Mouse (Mus musculus) B cell, adult 2 months (primary cell): ENCODE results near the gene Morc3.

Experiments
- DNase-seq, 2 experiments: peaks; one replicate each; pipeline ENCODE4 v3.0.0; 2022

Morc3 gene

DNA sequence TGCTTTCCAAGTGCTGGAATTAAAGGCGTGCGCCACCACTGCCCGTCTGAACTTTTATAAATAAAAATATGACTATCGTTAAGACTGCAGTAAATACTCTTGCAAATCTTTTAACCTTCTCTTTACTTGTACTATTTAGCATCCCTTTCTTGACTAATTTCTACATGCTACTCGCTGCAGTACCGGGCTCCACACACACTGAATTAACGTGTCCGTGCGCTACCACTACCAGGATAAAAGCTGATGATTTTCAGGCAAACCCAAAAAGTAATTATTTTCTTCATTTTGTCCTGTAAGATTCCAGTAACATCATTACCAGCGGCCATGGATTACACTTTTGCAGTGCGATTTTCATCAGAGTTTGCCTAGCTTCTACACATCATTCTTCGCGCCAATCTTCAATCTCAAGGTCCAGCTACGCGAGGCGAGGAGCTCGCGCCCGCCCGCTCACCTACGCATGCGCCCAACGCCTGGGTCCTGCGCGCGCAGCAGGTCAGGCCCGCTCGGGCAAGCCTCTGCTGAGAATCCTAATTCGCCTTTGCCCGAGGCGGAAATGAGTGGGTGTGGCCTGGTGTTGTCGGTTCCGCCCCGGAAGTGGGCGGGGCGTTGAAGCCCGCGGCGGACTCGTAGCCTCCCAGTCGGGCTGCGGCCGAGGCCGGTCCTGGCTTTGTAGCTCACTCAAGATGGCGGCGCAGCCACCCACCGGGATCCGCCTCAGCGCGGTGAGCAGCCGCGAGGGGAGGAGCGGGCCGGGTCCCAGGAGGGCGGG, at the start of gene Morc3:
Gene Morc3 (plus strand): TSS at position 495 of the 769 bp plus-strand sequence.
- peak; percentile 100 for DNase-seq

DNA sequence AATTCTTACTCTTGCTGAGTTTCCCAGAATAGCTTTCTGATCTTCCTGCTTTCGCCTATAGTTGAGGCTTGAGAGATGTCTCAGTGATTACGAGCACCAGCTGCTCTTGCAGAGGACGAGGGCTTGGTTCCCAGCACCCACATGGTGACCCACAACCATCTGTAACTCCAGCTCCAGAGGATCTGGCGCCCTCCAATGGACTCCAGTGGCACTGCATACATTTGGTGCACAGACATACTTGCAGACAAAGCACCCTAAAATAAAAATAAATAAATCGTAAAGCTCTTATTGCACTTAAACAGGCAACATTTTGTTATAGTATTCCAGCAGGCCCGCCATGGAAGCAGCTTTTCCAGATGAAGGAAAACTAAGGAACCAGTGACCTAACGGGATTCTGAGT, 47.7 kb upstream of the Morc3 start:
- no peak for DNase-seq

DNA sequence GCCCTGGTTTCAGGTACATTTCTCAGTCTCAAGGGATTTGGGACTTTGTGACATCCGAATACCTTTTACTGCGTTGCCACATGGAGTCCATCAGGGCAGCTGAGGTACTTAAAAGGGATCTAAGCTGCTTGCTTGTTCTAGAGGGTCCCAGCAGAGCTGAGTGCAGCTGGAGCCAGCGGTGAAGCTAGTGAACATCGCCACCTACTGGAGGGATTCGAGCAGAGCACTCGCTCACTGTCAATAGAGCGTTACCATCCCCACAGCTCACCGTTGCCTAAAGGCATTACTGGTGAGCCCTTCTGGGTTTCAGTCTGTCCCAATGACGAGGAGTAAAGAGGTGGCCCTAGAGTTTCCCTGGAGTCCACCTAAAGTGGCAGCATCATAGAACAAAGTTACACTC, 46.1 kb upstream of the Morc3 start:
- DNase-seq = peak in 1 of 2 experiments; percentile 43

DNA sequence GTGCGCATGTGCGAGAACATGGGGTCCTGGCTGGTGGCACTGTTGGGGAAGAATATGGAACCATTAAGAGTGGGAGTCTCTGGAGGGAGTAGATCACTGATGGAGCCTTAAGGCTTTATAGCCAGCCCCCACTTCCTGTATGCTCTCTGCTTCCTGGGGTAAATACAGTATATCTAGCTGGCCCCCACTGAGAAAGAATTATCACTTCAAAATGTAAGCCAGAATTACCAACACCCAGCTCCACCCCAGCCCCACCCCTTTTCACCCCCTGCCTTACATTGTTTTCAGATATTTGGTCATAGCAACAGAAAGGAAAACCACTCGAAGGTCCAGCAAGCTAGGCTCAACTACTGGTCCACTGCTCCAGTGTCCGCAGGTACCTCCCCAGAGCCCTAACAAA, 43.5 kb upstream of the Morc3 start:
- DNase-seq = no peak

DNA sequence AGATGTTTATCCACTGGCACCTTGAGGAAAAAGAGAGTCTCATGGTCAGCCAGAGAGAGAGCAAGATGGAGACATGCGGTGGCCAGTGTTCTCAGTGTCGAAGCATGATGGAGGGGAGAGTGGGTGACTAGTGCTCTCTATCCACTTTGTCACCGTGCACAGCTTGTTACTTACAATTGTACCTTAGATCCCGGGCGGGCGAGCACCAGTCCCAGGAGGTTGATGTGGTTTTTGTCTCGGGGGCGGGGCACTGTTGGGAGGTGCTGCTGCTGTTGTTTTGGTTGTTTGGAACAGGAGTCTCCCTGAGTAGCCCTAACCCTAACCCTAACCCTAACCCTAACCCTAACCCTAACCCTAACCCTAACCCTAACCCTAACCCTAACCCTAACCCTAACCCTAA, 43.0 kb upstream of the Morc3 start:
- peak; percentile 66 to 70 for DNase-seq

DNA sequence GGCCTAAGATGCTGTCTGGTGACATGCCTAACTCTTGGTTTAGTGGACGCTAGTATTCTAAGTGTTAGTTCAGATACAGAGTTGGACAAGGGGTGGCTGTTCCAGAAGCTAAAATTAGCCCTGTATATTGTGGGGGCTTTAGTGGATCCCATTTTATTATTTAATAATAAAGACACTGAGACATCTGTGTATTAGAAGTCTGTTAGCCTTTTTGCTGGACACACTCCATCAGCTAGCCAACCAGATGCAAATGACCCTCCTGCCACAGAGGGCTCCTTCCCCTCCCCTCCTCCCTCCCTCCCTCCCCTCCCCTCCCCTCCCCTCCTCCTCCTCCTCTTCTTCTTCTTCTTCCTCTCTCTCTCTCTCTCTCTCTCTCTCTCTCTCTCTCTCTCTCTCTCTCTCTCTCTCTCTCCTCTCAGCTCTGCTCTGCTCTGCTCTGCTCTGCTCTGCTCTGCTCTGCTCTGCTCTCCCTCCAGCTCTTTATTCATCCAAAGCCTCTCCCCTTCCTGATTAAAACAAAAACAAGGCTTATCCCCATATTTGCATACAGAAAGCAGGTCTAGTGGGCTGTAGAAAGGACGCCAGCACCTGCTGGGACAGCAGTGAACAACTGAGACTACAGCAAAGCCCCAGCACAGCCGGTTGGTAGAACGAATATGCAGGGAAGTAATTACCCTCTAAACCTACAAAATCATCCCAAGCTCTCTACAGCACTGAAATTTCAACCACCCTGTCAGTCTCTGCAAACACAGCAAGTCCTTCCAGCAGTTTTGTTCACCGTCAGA, 41.8 kb upstream of the Morc3 start:
- no peak for DNase-seq

DNA sequence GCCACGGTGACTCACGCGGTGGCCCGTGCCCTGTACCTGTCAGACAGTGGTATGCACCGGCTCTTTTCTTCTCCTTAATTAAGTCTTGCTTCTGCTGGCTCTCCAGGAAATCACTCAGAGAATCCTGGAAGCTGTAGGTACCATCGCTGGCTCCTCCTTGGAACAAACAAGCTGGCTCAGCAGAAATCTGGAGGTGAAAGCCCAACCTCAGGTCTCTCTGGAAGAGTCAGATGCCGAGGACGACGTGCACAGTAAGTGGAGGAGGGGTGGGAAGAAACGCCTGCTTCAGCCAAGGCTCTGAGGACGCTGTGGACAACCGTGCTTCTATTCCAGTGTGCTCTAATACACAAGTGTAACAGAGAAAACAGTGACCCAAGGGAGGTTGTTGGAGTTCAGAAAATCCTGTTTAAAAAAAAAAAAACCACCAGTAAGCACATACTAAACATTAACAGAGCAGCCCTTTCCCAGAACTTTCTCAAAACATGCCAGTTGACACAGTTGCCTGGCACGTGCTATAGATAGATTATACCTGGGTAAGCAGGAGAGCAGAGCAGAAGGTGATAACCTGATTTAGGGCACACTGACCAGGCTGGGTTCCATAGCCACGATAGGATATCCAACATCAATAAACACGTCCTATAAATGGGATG, 38.8 kb upstream of the Morc3 start:
- DNase-seq = no peak

DNA sequence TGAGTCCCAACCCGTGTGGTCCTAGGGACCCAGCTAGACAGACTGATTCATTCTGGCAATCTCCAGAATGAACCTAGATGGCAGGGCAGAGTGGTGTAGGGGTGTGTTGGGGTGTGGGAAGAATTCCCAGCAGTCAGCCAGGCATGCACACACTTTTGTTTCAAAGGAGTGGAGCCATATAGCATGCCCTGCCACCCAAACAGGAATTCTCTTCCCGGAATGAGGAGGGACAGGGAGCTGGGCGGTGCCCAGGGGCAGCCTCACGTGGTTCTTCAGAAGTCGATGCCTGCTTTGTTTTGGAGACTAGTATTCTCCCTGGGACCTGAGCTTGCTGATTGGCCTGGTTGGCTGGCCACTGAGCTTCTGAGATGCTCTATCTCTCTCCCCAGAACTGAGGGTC, 37.1 kb upstream of the Morc3 start:
- DNase-seq = no peak

DNA sequence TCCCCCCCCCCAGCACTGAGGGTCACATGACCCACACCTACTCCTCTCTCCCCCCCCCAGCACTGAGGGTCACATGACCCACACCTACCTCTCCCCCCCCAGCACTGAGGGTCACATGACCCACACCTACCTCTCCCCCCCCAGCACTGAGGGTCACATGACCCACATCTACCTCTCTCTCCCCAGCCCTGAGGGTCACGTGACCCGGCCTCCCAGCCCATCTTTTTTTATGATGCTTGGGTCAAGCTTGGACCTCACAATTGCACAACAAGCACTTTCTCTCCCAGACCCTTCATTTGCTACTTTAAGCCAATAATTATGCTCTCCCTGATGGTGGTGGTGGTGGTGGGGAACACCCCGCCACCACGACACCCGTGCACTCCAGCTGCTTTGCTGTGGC, 36.5 kb upstream of the Morc3 start:
- DNase-seq = no peak

DNA sequence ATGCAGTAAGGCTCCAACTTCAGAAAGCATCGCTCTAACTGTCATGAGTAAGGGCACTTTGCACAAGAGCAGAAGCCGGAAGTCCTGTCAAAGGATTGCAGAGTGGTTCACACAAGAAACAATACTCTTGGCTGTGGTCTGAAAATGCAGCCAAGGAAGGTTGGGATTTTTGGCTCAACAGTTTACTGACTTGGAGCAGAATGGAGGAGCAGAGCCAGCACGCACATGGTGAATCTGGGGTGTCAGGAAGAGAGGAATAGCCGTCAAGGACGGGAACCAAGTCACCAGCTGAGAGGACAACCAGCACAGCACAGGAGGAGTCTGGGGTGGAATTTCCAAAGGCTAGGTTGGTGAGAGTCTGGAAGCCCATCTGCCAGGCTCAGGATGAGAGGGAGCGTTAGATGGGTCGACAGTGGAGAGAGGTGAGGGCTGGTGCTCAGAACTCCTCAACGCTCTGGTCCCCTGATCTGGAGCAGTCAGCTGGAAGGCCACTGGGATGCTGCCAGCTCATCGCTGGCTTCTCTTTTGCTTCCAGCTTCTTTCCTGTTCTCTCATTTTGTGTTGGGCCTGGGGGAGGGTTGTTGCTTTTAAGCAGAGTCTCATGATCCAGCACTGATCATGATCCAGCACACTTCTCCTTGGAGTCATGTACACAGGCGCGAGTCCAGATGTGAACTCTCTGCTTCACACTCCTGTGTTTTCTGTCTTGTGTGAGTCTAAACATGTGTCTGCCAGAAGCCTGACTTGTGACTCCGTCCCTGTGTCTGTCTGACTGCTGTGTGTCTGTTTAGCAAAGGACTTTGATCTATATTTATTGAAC, 34.7 kb upstream of the Morc3 start:
- no peak for DNase-seq

DNA sequence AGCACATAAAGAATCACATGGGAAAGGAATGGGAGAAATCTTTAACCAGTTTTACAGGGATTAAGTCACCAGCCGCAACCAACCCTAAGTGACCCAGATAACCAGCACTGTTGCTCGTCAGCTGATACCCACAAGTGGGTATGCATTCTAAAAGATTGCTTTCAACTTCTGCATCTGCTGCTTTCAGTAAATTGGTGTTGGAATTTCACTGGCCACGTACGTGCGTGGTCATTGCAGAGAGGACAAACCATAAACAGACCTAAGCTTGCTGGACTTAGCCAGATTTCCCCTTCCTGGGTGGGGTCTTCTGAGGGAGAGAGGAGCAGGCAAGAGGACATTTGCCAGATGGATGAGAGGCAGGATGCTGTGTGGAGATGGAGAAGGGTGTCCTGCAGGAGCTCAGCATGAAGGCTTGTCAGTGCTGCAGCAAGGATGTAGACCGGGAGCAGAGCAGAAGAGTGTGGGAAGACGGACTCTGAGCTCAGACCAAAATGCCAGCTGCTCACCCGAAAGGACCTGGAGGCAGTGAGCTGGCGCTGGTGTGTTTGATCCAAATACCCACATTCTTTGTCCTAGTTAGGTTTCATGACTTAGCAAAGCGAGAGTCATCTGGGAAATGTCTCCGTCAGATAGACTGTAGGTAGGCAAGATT, 34.0 kb upstream of the Morc3 start:
- DNase-seq = no peak

DNA sequence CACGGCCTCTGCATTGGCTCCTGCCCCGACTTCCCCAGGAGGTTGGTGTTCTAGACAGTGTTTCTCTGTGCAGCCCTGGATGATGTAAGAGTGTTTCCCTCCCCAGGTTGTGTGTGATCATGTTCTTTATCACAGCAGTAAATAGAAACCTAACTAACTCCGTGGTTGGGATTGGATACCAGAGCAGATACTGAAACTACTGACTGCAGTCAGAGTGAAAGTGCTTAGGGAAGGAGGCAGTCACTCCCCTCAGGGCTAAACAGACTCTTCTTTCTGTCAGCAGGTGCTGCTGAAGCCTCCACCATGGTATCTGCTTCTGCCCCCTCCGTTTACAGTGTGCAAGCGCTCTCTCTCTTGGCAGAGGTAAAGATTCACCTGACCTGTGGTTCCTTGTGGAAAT, 33.3 kb upstream of the Morc3 start:
- no peak for DNase-seq

DNA sequence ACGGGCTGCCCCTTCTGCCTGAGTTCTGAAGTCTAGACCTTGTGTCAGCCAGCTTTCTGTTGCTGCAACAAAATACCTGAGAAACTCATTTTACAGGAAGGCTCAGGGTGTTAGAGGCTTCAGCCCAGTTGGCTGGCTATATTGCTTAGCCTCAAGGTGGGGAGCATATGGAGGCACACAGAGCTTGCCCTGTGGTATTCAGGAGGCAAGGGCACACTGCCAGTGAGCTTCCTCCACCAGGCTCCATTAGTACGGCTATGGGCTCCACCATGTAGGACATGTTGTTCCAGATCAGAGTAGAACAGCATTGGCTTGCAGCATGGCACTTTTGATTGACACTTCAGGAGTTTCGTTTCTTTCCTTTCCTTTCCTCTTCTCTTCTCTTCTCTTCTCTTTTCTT, 32.9 kb upstream of the Morc3 start:
- no peak for DNase-seq

DNA sequence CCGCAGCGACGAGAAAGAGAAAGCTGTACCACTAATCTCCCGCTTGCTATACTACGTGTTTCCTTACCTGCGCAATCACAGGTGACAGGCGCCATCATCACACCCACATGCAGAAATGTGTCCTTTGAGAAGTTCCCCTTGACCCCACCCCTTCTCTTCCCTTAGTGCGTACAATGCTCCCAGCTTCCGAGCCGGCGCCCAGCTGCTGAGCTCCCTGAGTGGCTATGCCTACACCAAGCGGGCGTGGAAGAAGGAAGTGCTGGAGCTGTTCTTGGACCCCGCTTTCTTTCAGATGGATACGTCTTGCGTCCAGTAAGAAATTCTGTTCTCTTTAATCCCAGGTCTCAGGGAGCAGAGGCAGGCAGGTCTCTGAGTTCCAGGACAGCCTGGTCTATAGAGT, 32.0 kb upstream of the Morc3 start:
- no peak for DNase-seq

DNA sequence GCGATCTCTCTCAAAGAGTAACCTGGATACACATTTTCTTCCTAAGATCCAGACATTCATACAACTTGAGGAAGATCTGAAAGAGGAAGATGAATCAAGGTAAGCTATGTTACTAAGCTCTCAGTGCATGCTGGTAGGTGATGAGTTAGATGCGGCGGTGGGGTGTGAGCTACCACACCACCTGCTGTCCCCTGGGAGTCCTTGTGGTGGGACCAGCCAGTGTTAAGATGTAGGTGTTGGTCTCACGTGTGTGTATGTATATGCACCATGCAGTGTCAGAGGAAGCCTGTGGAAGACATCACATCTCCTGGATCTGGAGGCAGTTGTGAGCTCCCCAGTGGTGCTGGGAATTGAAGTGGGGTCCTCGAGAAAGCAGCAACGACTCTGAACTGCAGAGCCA, 24.8 kb upstream of the Morc3 start:
- peak in 1 of 2 experiments; percentile 45 for DNase-seq

DNA sequence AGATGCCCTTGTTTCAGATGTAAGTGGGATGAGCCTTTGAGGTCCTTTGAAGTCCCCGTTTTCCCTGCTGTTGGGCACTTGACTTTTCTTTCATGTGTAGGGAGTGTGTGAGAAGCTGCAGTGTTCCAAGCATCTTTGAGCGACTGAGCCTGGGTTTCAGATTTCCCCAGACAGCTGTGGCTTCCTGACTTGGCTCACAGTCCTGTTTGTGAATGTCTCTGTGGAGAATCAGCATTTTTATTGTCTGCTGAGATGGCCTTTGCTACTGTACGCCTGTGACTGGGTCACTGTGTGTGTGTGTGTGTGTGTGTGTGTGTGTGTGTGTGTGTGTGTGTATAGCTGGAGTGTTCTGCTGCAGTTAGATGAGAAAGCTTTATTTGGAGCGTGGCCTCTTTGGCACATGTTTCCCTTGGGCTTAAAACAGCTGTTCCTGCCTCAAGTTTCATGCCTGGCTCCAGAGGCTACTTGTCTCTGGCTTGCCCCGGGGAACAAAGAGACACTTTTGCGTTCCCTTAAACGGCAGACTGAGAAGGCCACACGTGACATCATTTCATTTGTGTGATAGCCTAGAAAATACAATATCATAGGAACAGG, 23.9 kb upstream of the Morc3 start:
- no peak for DNase-seq

DNA sequence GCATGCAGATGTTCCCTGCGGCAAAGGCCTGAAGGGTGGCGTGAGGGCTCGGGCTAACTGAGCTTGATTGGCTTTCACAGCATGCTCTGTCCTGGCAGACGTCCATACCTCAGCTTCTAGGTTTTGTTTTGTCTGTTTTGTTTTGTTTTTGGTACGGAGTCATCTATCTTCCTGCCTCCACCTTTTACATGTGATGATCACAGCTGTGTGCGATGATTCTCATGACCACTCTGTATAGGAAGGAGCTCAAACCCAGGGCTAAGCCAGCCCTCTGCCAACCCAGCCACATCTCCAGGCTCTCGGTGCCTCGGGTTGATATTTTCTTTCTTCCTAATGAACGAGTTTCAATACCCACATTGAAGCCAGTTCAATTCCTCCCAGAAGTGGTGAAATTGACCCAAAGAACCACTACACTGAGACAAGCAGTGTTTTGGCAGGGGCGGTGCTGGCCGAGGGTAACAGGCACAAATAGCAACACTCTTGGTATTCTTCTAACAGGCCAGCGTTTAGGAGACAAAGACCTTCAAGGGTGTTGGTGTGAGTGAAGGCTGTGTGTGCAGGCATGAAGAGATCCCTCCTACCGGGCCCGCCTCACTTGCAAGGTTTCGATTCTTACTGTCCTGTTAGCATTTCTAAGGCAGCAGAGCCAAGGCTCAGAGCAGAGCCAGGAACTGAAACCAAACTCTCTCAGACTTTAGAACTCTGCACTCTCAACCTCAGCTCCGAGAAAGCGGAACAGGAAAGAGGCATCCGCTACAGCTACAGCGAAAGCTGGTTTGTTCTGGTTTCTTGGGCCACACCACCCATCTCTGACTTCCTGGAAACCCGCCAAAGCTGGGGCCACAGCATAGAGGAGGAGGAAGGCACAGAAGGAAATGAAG, 15.8 kb upstream of the Morc3 start:
- DNase-seq = peak; percentile 85

DNA sequence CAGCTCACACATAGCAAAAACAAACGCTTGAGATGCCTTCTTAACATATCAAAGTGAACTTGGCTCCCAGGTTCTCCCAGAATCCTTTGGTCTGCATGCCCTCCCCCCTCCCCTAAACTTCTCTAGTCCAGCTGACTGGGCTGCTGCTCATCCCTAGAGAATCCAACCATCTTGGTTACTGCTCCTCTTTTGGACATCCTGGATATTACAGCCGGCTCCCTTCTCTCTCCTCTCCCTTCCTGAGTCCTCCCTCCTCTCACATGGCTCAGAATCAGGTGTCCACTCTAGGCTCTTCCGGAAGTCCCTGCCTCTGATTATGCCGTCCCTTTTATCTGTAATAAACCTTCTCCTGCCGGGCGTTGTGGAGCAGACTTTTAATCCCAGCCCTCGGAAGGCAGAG, 15.1 kb upstream of the Morc3 start:
- no peak for DNase-seq

DNA sequence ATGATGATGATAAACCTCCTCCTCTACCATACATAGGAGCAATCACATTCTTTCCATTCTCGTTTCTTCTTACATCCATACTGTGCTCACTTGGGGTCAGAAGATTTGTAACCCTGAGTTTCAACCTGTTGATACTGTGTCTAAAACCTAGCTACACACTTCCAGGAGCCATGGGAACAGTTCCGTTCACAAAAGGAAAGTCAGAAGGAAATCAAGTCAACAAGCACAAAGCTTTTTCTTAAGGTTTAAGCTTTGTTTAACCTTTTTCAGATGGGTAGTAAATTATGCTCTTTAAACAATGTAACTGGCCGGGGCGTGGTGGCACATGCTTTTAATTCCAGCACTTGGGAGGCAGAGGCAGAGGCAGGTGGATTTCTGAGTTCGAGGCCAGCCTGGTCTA, 14.6 kb upstream of the Morc3 start:
- DNase-seq = no peak

DNA sequence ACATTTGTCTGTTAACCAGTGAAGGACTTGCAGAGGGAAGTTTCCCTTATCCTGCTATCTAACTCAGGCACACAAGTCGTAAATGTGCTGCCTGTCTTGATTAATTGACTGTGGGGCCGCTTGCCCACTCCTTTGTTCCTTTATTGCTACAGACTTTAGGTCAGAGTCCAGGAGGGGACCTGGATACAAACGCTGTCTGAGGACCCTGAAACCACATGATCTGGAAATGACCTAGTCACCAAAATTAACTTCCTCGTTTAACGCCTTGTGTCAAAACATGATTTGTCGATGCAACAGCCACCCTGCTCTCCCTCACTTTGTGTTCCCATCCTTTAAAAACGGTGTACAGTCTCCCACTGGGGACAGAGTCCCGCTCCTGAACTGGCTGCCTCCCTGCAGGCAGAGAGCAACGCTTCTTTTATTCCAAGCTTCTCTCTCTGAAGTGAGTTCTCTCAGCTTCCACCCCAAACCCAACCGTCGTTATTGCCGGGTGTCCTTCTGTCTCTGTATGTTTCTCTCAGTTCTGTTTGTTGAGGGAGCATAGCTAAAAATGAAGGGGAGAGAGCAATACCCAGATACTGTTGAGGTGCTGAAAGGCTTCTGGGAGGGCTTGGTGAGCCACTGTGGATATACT, 13.1 kb upstream of the Morc3 start:
- peak; percentile 38 to 40 for DNase-seq

DNA sequence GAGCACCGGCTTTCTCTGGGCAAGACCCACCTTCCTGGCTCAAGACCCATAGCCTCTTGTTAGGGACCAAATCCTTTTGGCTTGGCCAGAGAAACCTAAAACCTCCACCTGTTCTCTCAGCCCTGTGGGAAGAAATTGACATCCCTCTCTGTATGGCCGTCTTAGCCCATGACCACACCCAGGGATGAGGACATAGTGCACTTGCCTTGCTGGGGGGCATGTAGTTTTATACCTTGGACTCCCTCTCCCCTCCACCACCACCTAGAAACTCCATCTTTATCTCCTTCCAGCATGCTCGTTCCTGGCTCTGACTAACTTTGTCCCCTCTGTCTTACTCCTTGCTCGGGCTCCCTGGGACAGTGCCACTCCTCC, 12.6 kb upstream of the Morc3 start:
- DNase-seq = no peak
